Mouse (Mus musculus): ENCODE results near the gene Bmf.

GRCm38 (mm10) chr2:118547541-118548016 is 1.9 kb downstream of the Bmf start:
- no peak for TF ChIP-seq CTCF (IDR thresholded peaks at IDR 0.05)
- no peak for TF ChIP-seq EP300 (IDR thresholded peaks at IDR 0.05)
